Mouse (Mus musculus): ENCODE data around the gene St3gal3.

Gene St3gal3

DNA sequence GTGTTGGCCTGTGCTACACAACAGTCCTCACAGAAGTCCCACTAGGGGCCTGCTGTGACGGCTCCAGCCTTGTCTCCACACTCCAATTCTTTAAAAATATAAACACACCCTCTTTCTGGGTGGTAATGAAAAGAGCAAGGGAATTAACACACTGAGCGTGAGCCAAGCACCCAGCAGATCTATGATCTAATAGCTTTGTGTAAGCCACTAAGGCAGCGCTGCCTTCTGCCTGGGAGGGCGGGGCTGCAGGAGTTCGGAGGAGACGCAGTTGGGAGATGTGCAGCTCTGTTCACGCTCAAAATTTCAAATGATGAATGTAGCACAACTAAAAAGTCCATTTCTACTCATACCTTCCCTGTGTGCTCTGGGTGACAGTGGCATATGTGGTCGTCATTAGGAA is 115.1 kb downstream of the St3gal3 start:
- no peak for DNase-seq (ENCODE audit: low spot score in 2 of 2)

GRCm38 (mm10) chr4:118019218-118019617 is 115.5 kb downstream of the St3gal3 start:
- no peak for DNase-seq (ENCODE audit: low spot score in 2 of 2)

DNA sequence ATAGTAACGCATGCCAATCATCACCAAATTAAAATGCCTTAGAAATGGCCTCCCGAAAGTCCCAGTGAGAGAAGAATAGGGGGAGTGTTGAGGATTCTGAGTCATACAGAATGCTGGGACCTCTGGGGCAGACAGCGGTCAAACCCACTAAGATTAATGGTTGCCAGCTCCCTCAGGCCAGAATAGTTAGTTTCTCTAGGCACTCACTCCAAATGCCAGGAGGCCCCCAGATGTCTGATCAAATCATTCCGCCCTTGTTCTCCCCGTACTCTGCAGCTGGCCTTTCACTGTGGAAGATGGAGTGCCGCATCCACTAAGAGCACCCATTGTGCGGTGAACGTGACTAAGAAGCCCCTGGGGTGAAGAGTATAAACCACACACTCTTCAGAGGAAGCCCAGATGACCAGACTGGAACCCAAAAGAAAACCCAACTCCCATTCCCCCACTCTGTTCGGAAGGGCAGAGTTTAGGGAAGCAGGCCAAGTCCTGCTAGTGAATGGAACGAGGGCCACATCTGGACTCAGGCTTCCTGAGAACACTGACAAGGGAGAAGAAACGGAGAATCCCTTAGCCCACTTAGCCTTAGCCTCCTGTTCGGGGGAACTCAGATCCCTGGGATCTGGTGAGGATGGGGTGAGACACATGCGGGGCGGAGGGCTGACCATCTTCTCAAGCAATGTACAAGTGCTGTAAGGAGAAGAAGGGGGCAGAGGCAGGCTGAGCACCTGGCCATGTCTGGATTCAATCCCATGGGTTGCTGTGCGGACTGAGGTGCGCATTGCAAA is 117.5 kb downstream of the St3gal3 start:
- DNase-seq (ENCODE audit: low spot score in 2 of 2), result no peak

- DNase-seq (ENCODE audit: low spot score in 2 of 2), result no peak
These were observed 118.3 kb downstream of the St3gal3 start for GRCm38 (mm10) chr4:118016323-118016911.

- no peak for DNase-seq (ENCODE audit: low spot score in 2 of 2)
These were observed 119.1 kb downstream of the St3gal3 start for GRCm38 (mm10) chr4:118015636-118016035.

DNA sequence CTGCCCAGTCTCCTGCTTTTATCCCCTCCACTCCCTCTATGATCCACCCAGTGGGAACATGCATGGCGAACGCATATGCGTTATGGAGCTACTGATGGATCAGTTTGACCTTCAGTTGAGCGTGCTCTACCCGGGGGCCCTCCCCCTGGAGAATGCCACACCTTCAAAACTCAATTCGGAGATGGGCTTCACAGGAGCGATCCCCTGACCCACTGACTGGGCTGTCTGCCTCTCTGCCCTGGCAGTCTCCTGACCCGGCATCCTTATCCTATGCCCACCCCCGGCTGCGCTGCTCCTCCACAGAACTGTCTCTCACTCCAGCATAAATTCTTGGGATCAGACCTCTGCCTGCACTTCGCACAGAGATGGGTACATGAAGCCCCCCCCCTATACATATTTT is 119.6 kb downstream of the St3gal3 start:
- no peak for DNase-seq (ENCODE audit: low spot score in 2 of 2)

DNA sequence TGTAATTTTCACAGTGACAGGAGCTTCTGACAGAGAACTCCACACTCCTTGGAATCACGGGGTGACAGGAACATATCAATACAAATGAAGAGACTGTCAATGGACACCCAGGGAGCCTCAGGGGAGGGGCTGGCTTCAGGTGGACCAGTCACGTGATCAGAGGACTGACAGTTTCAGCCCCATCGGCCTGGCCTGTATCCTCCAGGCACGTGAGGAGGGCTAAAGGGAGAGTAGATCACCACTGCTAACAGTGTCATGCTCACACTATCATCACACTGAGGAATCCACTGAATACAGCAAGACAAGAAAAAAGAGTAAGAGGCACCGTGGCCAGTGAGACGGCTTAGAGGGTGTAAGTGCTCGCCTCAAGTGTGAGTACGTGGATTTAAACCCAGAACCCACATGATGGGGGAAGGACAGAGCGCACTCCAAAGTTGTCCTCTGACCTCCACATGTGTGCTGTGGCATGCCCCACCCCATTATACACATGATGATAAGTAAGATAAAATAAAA is 124.0 kb downstream of the St3gal3 start:
- DNase-seq (ENCODE audit: low spot score in 2 of 2), result no peak

- DNase-seq (ENCODE audit: low spot score in 2 of 2), result no peak
These were observed 126.2 kb downstream of the St3gal3 start for GRCm38 (mm10) chr4:118008433-118009033.

DNA sequence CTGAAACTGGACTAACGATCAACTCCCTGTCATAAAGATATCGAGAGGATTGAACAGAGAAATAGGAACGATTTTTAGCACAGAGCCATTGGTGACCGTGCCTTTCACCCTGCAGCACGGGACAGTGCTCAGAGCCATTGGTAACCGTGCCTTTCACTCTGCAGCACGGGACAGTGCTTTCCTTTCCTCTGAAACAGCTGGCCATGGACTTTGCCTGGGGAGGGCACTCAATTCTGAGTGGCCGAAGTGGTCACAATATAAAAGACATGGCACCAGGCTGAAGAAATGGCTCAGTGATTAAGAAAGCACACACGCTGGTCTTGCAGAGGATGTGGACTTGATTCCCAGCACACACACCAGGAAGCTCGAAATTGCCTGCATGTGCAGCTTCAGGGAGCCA is 133.4 kb downstream of the St3gal3 start:
- no peak for DNase-seq (ENCODE audit: low spot score in 2 of 2)

DNA sequence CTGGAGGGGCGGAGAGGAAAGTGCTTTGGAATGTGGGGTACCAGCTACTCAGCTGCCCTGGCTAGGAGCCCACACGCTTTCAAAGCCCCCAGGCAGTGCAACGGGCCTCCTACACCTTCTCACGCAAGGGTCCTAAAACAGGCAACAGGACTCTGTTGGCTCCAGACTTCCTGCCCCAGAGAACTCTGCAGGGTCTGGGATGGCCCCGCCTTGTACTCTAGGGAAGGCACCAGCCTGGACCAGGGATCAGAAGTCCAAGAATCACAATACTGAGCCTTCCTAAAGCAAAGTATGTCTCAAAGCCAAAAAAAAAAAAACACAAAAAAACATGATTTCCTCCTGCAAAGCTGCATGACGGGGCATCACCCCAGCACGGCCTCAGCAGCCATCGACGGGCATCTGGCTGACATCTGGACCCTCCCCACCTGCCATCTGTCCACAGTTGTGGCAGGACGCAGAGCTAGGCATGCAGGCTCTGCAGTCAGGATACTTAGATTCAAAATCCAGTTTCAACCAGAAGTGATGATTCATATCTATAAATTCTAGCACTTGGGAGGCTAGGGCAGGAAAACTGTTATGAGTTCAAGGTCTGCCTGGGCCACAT is 134.0 kb downstream of the St3gal3 start:
- no peak for DNase-seq (ENCODE audit: low spot score in 2 of 2)

DNA sequence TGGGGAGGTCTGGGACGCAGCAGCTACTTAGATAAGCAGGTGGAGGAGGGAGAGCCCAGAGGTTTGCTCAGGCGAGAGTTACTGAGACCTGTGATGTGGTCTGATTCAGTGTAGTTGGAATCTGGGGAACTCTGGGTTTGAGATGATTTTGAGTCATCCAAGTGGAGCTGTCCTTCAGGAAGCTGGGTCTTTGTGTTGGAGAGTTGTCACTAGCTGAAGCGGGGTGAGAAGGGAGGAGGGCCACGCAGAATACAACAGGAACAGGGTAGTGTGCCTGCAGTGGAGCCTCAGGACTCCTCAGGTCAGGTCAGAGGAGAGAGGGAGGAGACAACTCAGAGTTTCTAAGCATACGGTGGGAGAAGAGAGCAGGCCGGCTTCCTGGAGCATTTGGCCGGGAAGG is 134.8 kb downstream of the St3gal3 start:
- no peak for DNase-seq (ENCODE audit: low spot score in 2 of 2)

DNA sequence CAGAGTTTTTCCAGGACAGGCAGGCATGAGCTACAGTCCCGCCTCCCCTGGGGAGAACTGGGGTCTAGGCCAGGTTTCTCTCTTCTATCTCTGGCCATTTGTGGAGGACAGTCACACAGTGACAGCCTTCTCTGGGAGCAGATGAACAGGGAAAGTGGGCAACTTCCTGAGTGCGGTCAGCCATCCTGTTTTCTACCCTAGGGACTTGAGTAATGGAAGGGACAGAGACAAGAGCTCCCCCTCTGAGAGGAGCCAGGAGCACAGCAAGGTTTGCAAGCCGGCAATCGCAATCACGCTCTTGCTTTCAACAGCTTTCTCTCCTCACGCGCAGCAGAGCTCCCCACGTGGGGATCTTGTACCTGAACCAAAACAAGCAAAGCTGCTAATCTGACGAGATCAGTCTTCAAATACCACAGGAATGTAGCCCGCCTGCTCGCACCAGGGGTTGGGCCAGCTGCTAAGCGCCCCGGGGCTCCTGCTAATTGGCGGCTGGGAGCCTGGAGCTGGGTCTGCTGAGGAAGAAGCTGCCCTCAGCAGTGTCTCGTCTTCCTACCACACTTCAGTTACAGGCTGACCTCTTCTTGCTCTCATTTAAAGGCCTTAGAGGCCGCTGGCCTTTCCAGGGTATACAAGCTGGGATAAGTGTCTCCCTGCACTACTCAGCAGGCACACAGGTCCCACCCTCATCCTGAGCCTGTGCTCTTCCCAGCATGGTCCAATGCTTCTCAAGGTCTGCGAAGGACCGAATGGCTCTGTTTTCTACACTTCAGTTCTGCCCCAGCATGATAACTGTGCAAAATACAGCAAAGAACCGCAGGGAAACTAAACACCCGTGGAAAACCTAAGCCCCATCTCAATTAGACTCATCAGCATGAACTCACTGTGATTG is 137.1 kb downstream of the St3gal3 start:
- peak in 1 of 2 experiments; percentile 38 for DNase-seq (ENCODE audit: low spot score in 2 of 2)

GRCm38 (mm10) chr4:117996701-117997100 is 138.0 kb downstream of the St3gal3 start:
- DNase-seq (ENCODE audit: low spot score in 2 of 2), result no peak

DNA sequence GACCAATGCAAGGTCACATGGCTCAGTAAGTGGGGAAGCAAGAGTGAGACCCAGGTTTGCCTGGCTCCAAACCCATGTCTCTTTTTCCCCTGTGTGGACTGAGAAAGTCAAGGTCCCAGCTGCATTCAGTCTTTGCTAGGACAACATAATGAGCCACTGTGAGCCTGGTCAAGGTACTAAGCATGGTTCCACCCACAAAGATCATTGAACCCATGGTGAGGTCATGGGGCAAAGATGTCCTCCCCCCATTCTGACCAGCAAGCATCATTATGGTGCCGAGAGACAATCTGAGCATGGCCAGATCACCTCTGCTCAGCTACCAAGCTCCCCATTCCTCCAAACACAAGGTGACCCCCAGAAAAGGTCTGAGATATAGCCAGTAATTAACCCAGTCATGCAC is 139.3 kb downstream of the St3gal3 start:
- no peak for DNase-seq (ENCODE audit: low spot score in 2 of 2)

DNA sequence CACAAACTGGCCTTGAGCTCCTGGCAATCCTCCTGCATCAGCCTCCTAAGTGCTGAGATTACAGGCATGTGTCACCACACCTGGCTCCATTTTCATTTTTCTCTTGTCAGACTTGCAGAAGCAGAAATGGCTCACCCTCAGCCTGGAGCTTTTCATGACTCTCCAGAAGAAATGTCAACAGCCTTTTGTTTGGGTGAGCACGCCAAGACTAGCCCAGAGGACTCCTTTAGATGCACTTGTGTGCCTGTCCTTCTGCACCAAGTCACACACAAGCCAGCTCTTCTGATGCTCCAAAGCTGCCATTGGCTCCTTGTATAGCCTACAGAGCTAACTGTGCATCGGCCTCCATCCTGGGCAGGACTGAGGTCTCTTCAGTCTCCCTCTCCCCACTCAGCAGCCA is 141.3 kb downstream of the St3gal3 start:
- no peak for DNase-seq (ENCODE audit: low spot score in 2 of 2)

- DNase-seq (ENCODE audit: low spot score in 2 of 2), result no peak
These were observed 141.8 kb downstream of the St3gal3 start for GRCm38 (mm10) chr4:117992872-117993271.

- DNase-seq (ENCODE audit: low spot score in 2 of 2), result no peak
These were observed 142.7 kb downstream of the St3gal3 start for GRCm38 (mm10) chr4:117992036-117992435.

DNA sequence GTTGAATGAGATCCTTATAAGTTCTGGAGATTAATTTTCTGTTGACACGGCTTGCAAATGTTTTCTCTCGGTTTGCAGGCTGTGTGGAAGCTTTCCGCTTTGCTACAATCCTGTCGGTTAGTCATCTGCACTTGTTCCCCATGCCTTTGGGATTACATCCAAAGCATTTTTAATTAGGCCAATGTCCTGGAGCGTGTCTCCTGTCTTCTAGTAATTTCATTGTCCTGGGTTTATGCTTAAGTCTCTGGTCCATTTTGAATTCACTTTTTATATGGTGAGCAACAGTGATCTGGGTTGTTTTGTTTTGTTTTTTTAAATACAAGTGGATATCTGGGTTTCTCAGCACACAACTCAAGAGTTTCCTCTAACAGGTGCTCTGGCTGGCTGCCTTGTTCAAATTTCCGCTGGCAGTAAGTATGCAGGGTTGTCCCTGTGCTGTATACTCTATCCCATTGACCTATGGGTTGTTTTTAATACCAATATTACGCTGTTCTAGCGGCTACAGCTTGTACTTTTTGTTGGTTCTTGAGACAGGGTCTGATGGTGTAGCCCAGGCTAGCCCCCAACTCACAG is 143.6 kb downstream of the St3gal3 start:
- DNase-seq (ENCODE audit: low spot score in 2 of 2), result no peak

- DNase-seq (ENCODE audit: low spot score in 2 of 2), result no peak
These were observed 144.1 kb downstream of the St3gal3 start for GRCm38 (mm10) chr4:117990571-117990970.

DNA sequence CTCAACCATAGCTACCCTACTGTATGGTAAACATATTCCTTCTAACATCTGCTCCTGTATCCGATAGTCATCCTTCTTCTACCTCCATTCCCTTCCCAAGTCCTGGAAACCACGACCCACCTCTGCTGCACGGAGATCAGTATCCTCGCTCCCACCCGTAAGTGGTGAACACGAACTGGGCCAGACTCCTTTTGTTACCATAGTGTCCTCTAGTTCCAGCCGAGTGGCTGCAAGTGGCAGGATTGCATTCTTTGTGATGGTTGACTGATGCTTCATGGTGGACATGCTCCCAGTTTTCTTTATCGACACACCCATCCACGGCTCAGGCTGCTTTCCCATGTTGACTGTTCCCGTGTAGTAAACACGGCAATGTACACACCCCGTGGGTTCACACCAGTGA is 144.9 kb downstream of the St3gal3 start:
- DNase-seq (ENCODE audit: low spot score in 2 of 2), result no peak

DNA sequence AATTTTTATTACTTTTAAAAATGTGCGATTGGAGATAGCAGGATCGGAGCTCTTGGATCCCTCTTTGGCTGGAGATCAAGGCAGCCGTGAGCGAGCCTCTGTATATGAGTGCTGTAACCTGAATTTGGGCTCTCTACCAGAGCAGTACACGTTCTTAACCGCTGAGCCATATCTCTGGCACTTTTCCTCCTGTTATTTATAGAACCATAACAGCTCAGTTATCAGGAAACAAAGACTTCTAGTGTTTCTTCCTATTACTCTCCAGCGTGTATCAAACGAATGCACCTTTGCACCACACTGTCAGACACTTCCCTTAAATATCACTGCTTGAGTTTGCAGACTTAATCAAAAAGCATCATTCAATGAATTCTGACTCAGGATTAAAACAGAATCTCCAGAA is 147.9 kb downstream of the St3gal3 start:
- no peak for DNase-seq (ENCODE audit: low spot score in 2 of 2)

Data from cerebellum, postnatal 4 days (tissue).